Mouse (Mus musculus) retina, embryonic 14.5 days (tissue): Measurements from ENCODE around the gene Slc5a10.
"Not testable (repeated sequence)": the region's sequence is repeated elsewhere in the genome, so short reads cannot be mapped to it uniquely, and the experiment has no call there.

Experiments
- DNase-seq: peaks from one replicate; pipeline ENCODE4 v3.0.0-alpha.2; 2015; ENCODE audit warnings: low spot score

Gene Slc5a10

GRCm38 (mm10) chr11:61649163-61649580, 71.5 kb downstream of the Slc5a10 start:
- DNase-seq: no peak

GRCm38 (mm10) chr11:61648749-61649115, 71.9 kb downstream of the Slc5a10 start:
- DNase-seq: no peak

- DNase-seq: no peak
Observed at GRCm38 (mm10) chr11:61647956-61648748, 72.5 kb downstream of the Slc5a10 start.

- no peak for DNase-seq
Observed at GRCm38 (mm10) chr11:61647110-61647910, 73.3 kb downstream of the Slc5a10 start.

GRCm38 (mm10) chr11:61646499-61647039, 74.1 kb downstream of the Slc5a10 start:
- DNase-seq: no peak

- no peak for DNase-seq
Observed at GRCm38 (mm10) chr11:61645357-61645857, 75.2 kb downstream of the Slc5a10 start.

- DNase-seq: no peak
Observed at GRCm38 (mm10) chr11:61644576-61645326, 75.9 kb downstream of the Slc5a10 start.

GRCm38 (mm10) chr11:61643184-61643961, 77.3 kb downstream of the Slc5a10 start:
- no peak for DNase-seq

GRCm38 (mm10) chr11:61642106-61642505, 78.5 kb downstream of the Slc5a10 start:
- DNase-seq: no peak

GRCm38 (mm10) chr11:61640585-61640984, 80.0 kb downstream of the Slc5a10 start:
- DNase-seq: not testable (repeated sequence)

GRCm38 (mm10) chr11:61639601-61640177, 80.9 kb downstream of the Slc5a10 start:
- no peak for DNase-seq

- no peak for DNase-seq
Observed at GRCm38 (mm10) chr11:61638764-61639536, 81.7 kb downstream of the Slc5a10 start.

GRCm38 (mm10) chr11:61637856-61638255, 82.8 kb downstream of the Slc5a10 start:
- DNase-seq: no peak

- no peak for DNase-seq
Observed at GRCm38 (mm10) chr11:61637413-61637812, 83.2 kb downstream of the Slc5a10 start.

- DNase-seq: not testable (repeated sequence)
Observed at GRCm38 (mm10) chr11:61636309-61636708, 84.3 kb downstream of the Slc5a10 start.

- DNase-seq: peak; percentile 40
Observed at GRCm38 (mm10) chr11:61629621-61630020, 91.0 kb downstream of the Slc5a10 start.

GRCm38 (mm10) chr11:61626509-61626908, 94.1 kb downstream of the Slc5a10 start:
- DNase-seq: no peak

- DNase-seq: no peak
Observed at GRCm38 (mm10) chr11:61625136-61625535, 95.5 kb downstream of the Slc5a10 start.
